Mouse (Mus musculus) kidney, postnatal 0 days (tissue): Measurements from ENCODE around the gene Gsto1. TPM values are rescaled to one million over a fixed set of nuclear protein-coding genes. Genes with fewer than 3 reads are reported as not detected.

Source experiments
- ATAC-seq: fragments of 200-750 bp; cut with Nextera tagmentation; replicated peaks from 2 replicates; pipeline ENCODE4 v1.8.0; 2017; ENCODE audit warnings: low read depth, moderate number of reproducible peaks, moderate TSS enrichment, moderate library complexity; ENCODE audit not compliant: low FRiP score
- DNase-seq: peaks from one replicate; pipeline ENCODE4 v3.0.0-alpha.2; 2016; ENCODE audit warnings: low spot score
- H3K27ac ChIP-seq: fragments of 300-500 bp; sonication (generic); 2 replicates; pipeline ENCODE4 v1.5.1; 2014; ENCODE audit warnings: mild to moderate bottlenecking
- H3K27me3 ChIP-seq: fragments of 300-500 bp; sonication (generic); 2 replicates; pipeline ENCODE4 v1.6.1; 2014; ENCODE audit warnings: low read length, mixed read lengths; ENCODE audit not compliant: insufficient read depth
- H3K36me3 ChIP-seq: fragments of 300-500 bp; sonication (generic); 2 replicates; pipeline ENCODE4 v1.6.1; 2014; ENCODE audit warnings: low read length, mixed read lengths; ENCODE audit not compliant: insufficient read depth
- H3K4me1 ChIP-seq: fragments of 300-500 bp; sonication (generic); replicated peaks from 2 replicates; pipeline ENCODE4 v1.6.1; 2014; ENCODE audit warnings: antibody characterized with exemption, low read length, mixed read lengths; ENCODE audit not compliant: insufficient read depth
- H3K4me2 ChIP-seq: fragments of 300-500 bp; sonication (generic); 2 replicates; pipeline ENCODE4 v1.6.1; 2014; ENCODE audit warnings: mild to moderate bottlenecking, low read length, moderate library complexity, mixed read lengths
- H3K4me3 ChIP-seq: fragments of 300-500 bp; sonication (generic); replicated peaks from 2 replicates; pipeline ENCODE4 v1.5.1; 2014; ENCODE audit warnings: low read depth, low read length
- H3K9ac ChIP-seq: fragments of 300-500 bp; sonication (generic); 2 replicates; pipeline ENCODE4 v1.6.1; 2014; ENCODE audit warnings: low read depth, low read length
- H3K9me3 ChIP-seq: fragments of 300-500 bp; sonication (generic); replicated peaks from 2 replicates; pipeline ENCODE4 v1.6.1; 2016; ENCODE audit warnings: low read length, inconsistent platforms, mixed read lengths
- CTCF ChIP-seq: IDR thresholded peaks from 2 replicates; pipeline ENCODE4 v1.5.1; 2016; ENCODE audit warnings: antibody characterized with exemption, low read depth, mild to moderate bottlenecking, moderate library complexity
- WGBS: fragments of 180-500 bp; shearing (Covaris S2); extraction: QIAGEN DNeasy Blood & Tissue Kit; methylation state at CpG from one replicate; pipeline ENCODE4 v1.1.7; 2014; 5-methylcytosine and 5-hydroxymethylcytosine counted together
- polyA plus RNA-seq: library from polyadenylated mRNA; unstranded; fragments of >200 nt; fragmentation: Nextera tagmentation; extraction: Ambion mirVana; gene quantifications from 2 replicates; pipeline ENCODE4 v1.2.1, GENCODE M21; 2015

The Gsto1 gene
- polyA plus RNA-seq, 1 experiment from 2014 or later: 159 TPM

GRCm38 (mm10) chr19:47905081-47905480, 50.3 kb downstream of the Gsto1 start:
- no peak overlapping the region for H3K4me3 ChIP-seq
- H3K27me3 ChIP-seq: no peaks in the 10 kb centered on the region
- no peak for DNase-seq
- H3K9me3 ChIP-seq: no peaks in the 10 kb centered on the region
- no peak for TF ChIP-seq CTCF
- WGBS: 73% methylated on average over 4 of the region's 4 CpGs
- ATAC-seq: no peak
- peaks cover 33% of the 10 kb centered on the region; the same call in 1 of the 2 replicates for H3K4me1 ChIP-seq
- H3K36me3 ChIP-seq: no peaks in the 10 kb centered on the region
- H3K4me2 ChIP-seq: no peak overlapping the region
- H3K27ac ChIP-seq: no peak overlapping the region
- H3K9ac ChIP-seq: no peak overlapping the region

DNA sequence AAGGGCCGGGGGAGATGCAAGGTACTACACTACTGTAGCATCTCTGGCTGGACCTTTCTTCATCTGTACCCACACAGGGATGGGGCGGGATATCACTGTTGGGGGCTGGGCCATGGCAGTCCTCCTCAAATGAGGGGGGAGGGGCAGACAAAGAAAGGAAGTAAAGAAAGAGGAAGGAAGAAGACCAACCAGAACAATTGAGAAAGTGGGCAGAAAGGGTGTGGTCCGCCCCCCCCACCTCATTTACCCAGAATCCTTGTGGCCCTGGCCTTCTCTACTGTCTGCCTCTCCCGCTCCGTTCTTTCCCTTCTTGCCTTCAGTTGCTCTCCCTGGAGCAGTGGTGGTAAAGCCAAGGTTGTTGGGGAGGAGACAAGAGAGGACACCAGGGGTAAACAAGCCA, 50.8 kb downstream of the Gsto1 start:
- no peak for ATAC-seq
- H3K27me3 ChIP-seq: no peaks in the 10 kb centered on the region
- H3K36me3 ChIP-seq: no peaks in the 10 kb centered on the region
- H3K27ac ChIP-seq: no peak overlapping the region
- H3K9ac ChIP-seq: no peak overlapping the region
- 83% methylated on average over 5 of the region's 5 CpGs for WGBS
- H3K9me3 ChIP-seq: no peaks in the 10 kb centered on the region
- H3K4me1 ChIP-seq: peaks cover 31% of the 10 kb centered on the region; the same call in 1 of the 2 replicates
- H3K4me3 ChIP-seq: no peak overlapping the region
- H3K4me2 ChIP-seq: no peak overlapping the region
- TF ChIP-seq CTCF: no peak
- no peak for DNase-seq

DNA sequence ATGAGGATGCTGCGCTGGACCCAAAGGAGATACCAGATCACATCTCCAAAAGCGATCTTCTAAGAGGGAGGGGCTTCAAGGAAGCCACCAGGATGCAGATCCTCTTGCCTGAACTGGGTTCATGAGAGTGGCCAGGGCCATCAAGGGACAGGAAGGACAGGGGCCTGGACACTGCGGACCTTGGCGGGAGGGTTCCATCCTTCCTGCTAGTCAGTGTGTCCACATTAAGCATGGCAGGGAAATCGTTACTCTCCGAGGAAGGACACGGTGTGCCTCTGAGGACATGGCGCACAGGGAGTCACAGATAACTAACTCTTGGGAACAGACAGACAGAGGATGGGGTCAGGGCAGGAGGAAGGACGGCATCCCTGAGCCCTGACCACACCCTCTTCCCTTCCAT, 52.8 kb downstream of the Gsto1 start:
- Histone ChIP-seq H3K27ac (no peak overlapping the region), H3K36me3 (no peaks in the 10 kb centered on the region), H3K9ac (no peak overlapping the region), H3K4me1 (peaks cover 18% of the 10 kb centered on the region; the same call in 1 of the 2 replicates), H3K4me3 (no peak overlapping the region), H3K4me2 (no peak overlapping the region), H3K9me3 (no peaks in the 10 kb centered on the region), H3K27me3 (no peaks in the 10 kb centered on the region)
- no peak for DNase-seq
- no peak for ATAC-seq
- no peak for TF ChIP-seq CTCF
- 79% methylated on average over 9 of the region's 9 CpGs for WGBS

GRCm38 (mm10) chr19:47908961-47909371, 54.2 kb downstream of the Gsto1 start:
- TF ChIP-seq CTCF: no peak
- Histone ChIP-seq H3K9ac (0 out of 2 replicates have a peak overlapping the region, but pooled peaks have one; percentile 3), H3K4me2 (peak overlapping the region; percentile 53; the same call in 1 of the 2 replicates), H3K4me1 (peaks cover 7% of the 10 kb centered on the region; the same call in 1 of the 2 replicates), H3K27ac (no peak overlapping the region), H3K36me3 (no peaks in the 10 kb centered on the region), H3K9me3 (no peaks in the 10 kb centered on the region), H3K4me3 (no peak overlapping the region), H3K27me3 (no peaks in the 10 kb centered on the region)
- DNase-seq: peak; percentile 28
- ATAC-seq: peak; percentile 53
- 22% methylated on average over 6 of the region's 6 CpGs for WGBS

- H3K4me3 ChIP-seq: peak overlapping the region; percentile 13; the same call in 1 of the 2 replicates
- no peaks in the 10 kb centered on the region for H3K27me3 ChIP-seq
- H3K4me2 ChIP-seq: peak overlapping the region; percentile 53
- peak overlapping the region; percentile 3 for H3K9ac ChIP-seq
- peak; percentile 59 for ATAC-seq
- DNase-seq: peak; percentile 72
- WGBS: 9% methylated on average over 10 of the region's 10 CpGs
- H3K27ac ChIP-seq: peak overlapping the region; percentile 71
- no peaks in the 10 kb centered on the region for H3K36me3 ChIP-seq
- H3K9me3 ChIP-seq: no peaks in the 10 kb centered on the region
- peaks cover 5% of the 10 kb centered on the region; the same call in 1 of the 2 replicates for H3K4me1 ChIP-seq
- TF ChIP-seq CTCF: no peak
Observed at GRCm38 (mm10) chr19:47909387-47910116, 54.8 kb downstream of the Gsto1 start.

DNA sequence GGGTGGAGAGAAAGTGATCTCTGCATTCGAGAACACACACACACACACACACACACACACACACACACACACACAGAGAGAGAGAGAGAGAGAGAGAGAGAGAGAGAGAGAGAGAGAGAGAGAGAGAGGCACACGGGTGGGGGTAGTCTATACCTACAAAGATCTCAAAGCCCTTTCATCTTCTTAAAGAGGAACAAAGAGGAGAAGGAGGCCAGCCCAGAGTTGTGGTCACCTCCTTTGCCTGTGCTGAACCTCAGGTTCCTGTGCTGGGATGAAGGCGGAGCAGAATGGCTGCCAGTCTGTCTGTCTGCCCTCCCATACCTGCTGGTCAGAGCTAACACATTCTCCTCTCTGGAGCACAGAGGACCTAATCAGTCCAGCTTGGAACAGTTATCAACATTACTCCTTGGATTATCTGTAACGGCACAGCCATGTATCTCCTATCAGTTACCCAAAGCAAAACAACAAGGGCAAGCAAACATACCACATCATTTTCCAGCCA, 55.4 kb downstream of the Gsto1 start:
- no peak overlapping the region for H3K4me3 ChIP-seq
- H3K27me3 ChIP-seq: no peaks in the 10 kb centered on the region
- peaks cover 5% of the 10 kb centered on the region; the same call in 1 of the 2 replicates for H3K4me1 ChIP-seq
- ATAC-seq: no peak
- H3K36me3 ChIP-seq: no peaks in the 10 kb centered on the region
- H3K4me2 ChIP-seq: peak overlapping the region; percentile 53
- WGBS: 50% methylated on average over 3 of the region's 4 CpGs
- no peak for TF ChIP-seq CTCF
- no peaks in the 10 kb centered on the region for H3K9me3 ChIP-seq
- DNase-seq: no peak
- H3K27ac ChIP-seq: no peak overlapping the region
- peak overlapping the region; percentile 3; the same call in 1 of the 2 replicates for H3K9ac ChIP-seq
